Mouse (Mus musculus) hematopoietic multipotent progenitor cell, adult 10-12 weeks (in vitro differentiated cells): ENCODE results near the gene Arhgap27. TPM values are rescaled to one million over a fixed set of nuclear protein-coding genes. Genes with fewer than 3 reads are reported as not detected.

Source experiments
- polyA plus RNA-seq: library from polyadenylated mRNA; stranded (reverse); fragments of >175 nt; gene quantifications from 2 replicates; pipeline ENCODE4 v1.2.3, GENCODE M21; 2012; ENCODE audit warnings: low replicate concordance

Gene Arhgap27
- polyA plus RNA-seq, result 118 and 227 TPM in 2 replicates

DNA sequence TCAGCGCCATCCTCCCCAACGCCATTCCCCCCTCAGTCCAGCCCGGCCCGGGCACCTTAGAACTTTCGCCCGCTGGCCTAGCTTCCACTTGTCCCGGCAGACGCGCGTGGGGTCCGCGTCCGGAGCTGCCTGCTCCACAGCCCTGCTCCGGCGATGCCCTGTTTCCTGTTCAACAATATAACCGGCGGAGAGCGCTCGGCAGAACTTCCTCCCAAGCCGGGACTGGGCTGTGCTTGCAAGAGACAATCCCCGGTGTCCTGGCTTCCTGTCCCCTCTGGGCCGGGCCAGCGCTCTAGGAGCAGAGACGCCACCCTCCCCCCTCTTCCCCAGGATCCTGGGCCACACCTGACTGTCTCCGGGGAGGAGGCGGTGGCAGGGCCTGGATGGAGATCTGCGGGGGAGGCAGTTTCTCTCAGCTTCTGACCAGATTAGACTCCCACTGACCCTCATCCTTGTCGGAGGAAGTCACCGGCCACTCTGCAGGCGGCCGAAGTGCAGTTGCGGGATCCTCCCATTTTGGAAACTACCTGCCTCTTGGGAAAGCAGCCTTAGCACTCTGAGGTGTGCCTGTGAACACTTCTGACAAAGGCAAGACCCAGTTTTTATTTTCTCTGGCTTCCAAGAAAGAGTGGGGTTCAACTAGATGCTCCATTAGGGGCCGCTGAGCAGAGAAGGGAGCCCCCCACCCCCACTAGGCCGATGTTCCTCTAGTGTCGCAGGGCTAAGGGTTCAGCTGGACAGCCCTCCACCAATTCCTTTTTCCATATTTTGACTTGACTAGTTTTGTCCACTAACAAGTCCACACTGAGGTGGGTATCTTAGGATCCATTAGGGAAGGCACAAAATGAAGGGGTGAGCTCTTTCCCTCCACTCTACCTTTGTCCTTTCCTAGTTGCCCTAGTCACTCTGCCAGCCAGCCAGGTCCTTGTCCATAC lies at the start of gene Arhgap27:
Arhgap27 (minus strand) TSS at position 479 of the 935 bp plus-strand sequence.

DNA sequence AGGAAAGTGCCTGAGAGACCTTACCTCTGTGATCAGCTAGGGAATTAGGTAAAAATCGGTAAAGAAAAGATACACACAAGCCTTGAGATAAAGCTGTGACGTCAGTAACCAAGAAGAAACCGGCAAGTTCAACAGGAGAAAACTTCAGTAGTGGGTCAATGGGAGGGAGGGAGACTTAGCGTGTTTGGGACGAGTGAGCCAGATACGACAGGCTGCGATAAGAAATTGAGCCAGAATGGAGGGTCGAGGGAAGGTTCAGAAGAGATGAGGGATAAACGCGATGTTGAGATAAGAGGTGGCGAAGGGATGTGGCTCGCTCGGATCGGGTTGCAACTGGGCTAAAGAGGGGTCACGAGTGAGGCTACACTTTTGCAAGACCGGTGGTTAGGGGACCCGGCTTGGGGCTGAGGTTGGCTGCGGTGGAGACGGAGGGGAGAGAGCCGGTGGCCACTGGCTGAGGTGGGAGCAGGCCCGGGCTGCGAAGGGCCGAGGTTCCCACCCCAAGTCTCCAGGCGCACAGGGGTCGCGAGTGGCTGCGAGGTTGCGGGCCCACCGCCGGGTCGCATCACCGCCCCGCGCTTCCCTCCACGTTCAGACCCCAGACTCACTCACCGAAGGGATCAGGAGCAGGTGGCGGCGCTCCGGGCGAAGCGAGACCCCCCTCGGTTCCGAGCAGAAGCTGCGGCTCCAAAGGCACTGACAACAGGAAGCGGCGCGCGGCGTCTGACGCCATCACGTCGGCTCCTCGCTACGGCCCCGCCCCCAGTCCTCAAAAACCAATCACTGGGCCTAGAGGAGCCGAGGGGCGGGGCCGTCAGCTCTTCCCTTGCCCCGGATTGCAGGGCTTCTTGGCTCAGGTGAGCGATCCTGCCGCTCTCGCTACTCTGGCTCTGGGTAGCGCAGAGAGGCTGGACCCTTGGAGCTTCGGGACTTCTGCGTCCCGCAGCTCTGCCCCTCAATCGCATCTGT lies 48.8 kb upstream of the Arhgap27 start, which contains the start of gene Plekhm1:
Plekhm1 (minus strand) TSS at position 707 of the 969 bp plus-strand sequence.

Other genes starting within 250 kb of the Arhgap27 start
- 25.6 and 27.7 TPM in 2 replicates for gene Hexim1, start 247.5 kb downstream of the Arhgap27 start, polyA plus RNA-seq
- gene Hexim2, start 231.3 kb downstream of the Arhgap27 start, polyA plus RNA-seq, result 4.3 and 5.1 TPM in 2 replicates
- gene Fmnl1, start 192.6 kb downstream of the Arhgap27 start, polyA plus RNA-seq, result 244 and 485 TPM in 2 replicates
- not detected in 2 replicates for gene 1700023F06Rik, start 155.1 kb downstream of the Arhgap27 start, polyA plus RNA-seq
- gene Spata32, start 145.3 kb downstream of the Arhgap27 start, polyA plus RNA-seq, result 0.18 TPM in 1 of 2 replicates, not detected in the other
- gene Map3k14, start 96.2 kb downstream of the Arhgap27 start, polyA plus RNA-seq, result 44.3 and 54.1 TPM in 2 replicates
- gene Plekhm1, start 49.0 kb upstream of the Arhgap27 start, polyA plus RNA-seq, result 34.7 and 35.3 TPM in 2 replicates
- gene Lrrc37a, start 140.9 kb upstream of the Arhgap27 start, polyA plus RNA-seq, result 0.01 TPM in 1 of 2 replicates, not detected in the other